Mouse (Mus musculus) inflammation-experienced regulatory T-cells, adult 6 months (primary cell): ENCODE data around the gene Elk3. TPM values are rescaled to one million over a fixed set of nuclear protein-coding genes. Genes with fewer than 3 reads are reported as not detected.
"Not testable (repeated sequence)": the region's sequence is repeated elsewhere in the genome, so short reads cannot be mapped to it uniquely, and the experiment has no call there.

Experiments used
- ATAC-seq: one replicate; pipeline ENCODE4 v1.8.0; 2017
- polyA plus RNA-seq, 3 experiments: library from polyadenylated mRNA; unstranded; fragments of 100-300 nt; shearing (Covaris generic); gene quantifications; one replicate each; pipeline ENCODE4 v1.2.1; 2017

The Elk3 gene
- polyA plus RNA-seq = 10 to 100 TPM; 36.0 to 50.7 (median 38.6) TPM

GRCm38 (mm10) chr10:93310721-93311411 is at the start of gene Elk3:
Gene Elk3 (minus strand): TSS chr10:93311135.
- ATAC-seq = peak; percentile 61

GRCm38 (mm10) chr10:93360623-93361022 is 49.7 kb upstream of the Elk3 start:
- peak; percentile 18 for ATAC-seq

GRCm38 (mm10) chr10:93360190-93360589 is 49.3 kb upstream of the Elk3 start:
- ATAC-seq = not testable (repeated sequence)

GRCm38 (mm10) chr10:93359339-93359863 is 48.5 kb upstream of the Elk3 start:
- no peak for ATAC-seq

GRCm38 (mm10) chr10:93358878-93359277 is 47.9 kb upstream of the Elk3 start:
- ATAC-seq = no peak

- ATAC-seq = no peak
These were observed 46.2 kb upstream of the Elk3 start for GRCm38 (mm10) chr10:93357162-93357561.

- ATAC-seq = peak; percentile 87
These were observed 45.2 kb upstream of the Elk3 start for GRCm38 (mm10) chr10:93356122-93356521.

- ATAC-seq = no peak
These were observed 44.5 kb upstream of the Elk3 start for GRCm38 (mm10) chr10:93355276-93355927.

GRCm38 (mm10) chr10:93353545-93354326 is 42.8 kb upstream of the Elk3 start:
- ATAC-seq = no peak

- ATAC-seq = no peak
These were observed 37.1 kb upstream of the Elk3 start for GRCm38 (mm10) chr10:93347918-93348505.

- ATAC-seq = no peak
These were observed 36.5 kb upstream of the Elk3 start for GRCm38 (mm10) chr10:93347387-93347786.

GRCm38 (mm10) chr10:93346208-93346936 is 35.4 kb upstream of the Elk3 start:
- no peak for ATAC-seq

- ATAC-seq = peak; percentile 61
These were observed 34.6 kb upstream of the Elk3 start for GRCm38 (mm10) chr10:93345497-93345896.

- ATAC-seq = peak; percentile 69
These were observed 32.5 kb upstream of the Elk3 start for GRCm38 (mm10) chr10:93343469-93343868.

GRCm38 (mm10) chr10:93342986-93343385 is 32.1 kb upstream of the Elk3 start:
- peak; percentile 3 for ATAC-seq

- ATAC-seq = no peak
These were observed 27.6 kb upstream of the Elk3 start for GRCm38 (mm10) chr10:93338526-93338925.

- peak; percentile 49 for ATAC-seq
These were observed 25.6 kb upstream of the Elk3 start for GRCm38 (mm10) chr10:93336462-93336931.

- ATAC-seq = peak; percentile 93
These were observed 25.0 kb upstream of the Elk3 start for GRCm38 (mm10) chr10:93335828-93336461.

- ATAC-seq = no peak
These were observed 24.1 kb upstream of the Elk3 start for GRCm38 (mm10) chr10:93335001-93335400.

- ATAC-seq = no peak
These were observed 22.3 kb upstream of the Elk3 start for GRCm38 (mm10) chr10:93333239-93333638.

GRCm38 (mm10) chr10:93332261-93332809 is 21.4 kb upstream of the Elk3 start:
- ATAC-seq = no peak
